Mouse (Mus musculus) lung, adult 2 months (tissue): ENCODE measurements around the gene Asb6. TPM values are rescaled to one million over a fixed set of nuclear protein-coding genes. Genes with fewer than 3 reads are reported as not detected.

ENCODE experiments used
- DNase-seq: peaks from one replicate; pipeline ENCODE4 v3.0.0; 2022
- H3K4me1 ChIP-seq: fragments of 200-500 bp; 2 replicates; pipeline ENCODE4 v1.6.1; 2011; ENCODE audit warnings: low read length; ENCODE audit not compliant: control insufficient read depth, insufficient read depth
- H3K4me3 ChIP-seq: fragments of 200-500 bp; replicated peaks from 2 replicates; pipeline ENCODE3; 2011; ENCODE audit warnings: low read depth, mild to moderate bottlenecking, control low read depth, low read length; ENCODE audit errors: extremely low read depth
- CTCF ChIP-seq: fragments of 200-500 bp; IDR thresholded peaks from 2 replicates; pipeline ENCODE4 v1.5.1; 2011; ENCODE audit warnings: mild to moderate bottlenecking, low read length, control low read depth; ENCODE audit not compliant: insufficient read depth
- POLR2A ChIP-seq: fragments of 200-500 bp; IDR thresholded peaks from 2 replicates; pipeline ENCODE4 v1.6.1; 2011; ENCODE audit warnings: low read depth, mild to moderate bottlenecking, control low read depth, low read length, borderline replicate concordance; ENCODE audit errors: extremely low read depth
- WGBS: fragments of 180-500 bp; shearing (Covaris S2); methylation state at CpG from one replicate; pipeline ENCODE4 v1.1.7; 2018; 5-methylcytosine and 5-hydroxymethylcytosine counted together
- polyA plus RNA-seq: library from polyadenylated mRNA; depleted of rRNA; stranded (reverse); fragments of >200 nt; gene quantifications from 2 replicates; pipeline ENCODE4 v1.2.3, GENCODE M21; 2012; rRNA removed

The Asb6 gene
- polyA plus RNA-seq: 42.0 and 44.8 TPM in 2 replicates

DNA sequence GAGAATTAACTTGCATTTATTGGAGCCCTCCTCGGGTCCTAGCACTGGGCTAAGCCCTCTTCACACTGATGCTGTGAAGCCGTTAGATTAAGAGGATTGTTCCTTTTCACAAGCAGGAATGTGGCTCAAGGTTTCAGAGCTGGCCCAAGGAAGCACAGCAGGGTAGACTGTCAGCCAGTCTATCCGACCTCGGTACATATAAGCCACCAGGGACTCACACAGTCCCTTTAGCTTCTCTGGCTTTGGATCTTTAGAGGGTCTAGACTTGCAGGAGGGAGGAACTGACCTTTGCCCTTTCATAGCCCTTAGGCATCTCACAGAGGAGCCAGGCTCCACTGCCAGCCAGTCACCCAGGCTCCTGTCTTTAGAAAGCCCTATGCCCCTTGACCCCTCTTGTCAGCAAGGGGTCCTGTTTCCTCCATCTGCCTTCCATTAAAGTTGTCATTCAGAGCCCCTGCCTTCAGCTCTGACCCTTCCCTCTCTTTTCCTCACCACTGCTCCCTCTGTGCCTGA, at the start of gene Asb6:
Asb6 (minus strand) TSS at position 51 of the 513 bp plus-strand sequence.
- TF ChIP-seq POLR2A: no peak
- no peak for TF ChIP-seq CTCF
- DNase-seq: no peak
- 42% methylated on average over 4 of the region's 4 CpGs for WGBS
- Histone ChIP-seq H3K4me3 (no peak within 1 kb of the TSS), H3K4me1 (peaks cover 7% of the 10 kb centered on the region)

DNA sequence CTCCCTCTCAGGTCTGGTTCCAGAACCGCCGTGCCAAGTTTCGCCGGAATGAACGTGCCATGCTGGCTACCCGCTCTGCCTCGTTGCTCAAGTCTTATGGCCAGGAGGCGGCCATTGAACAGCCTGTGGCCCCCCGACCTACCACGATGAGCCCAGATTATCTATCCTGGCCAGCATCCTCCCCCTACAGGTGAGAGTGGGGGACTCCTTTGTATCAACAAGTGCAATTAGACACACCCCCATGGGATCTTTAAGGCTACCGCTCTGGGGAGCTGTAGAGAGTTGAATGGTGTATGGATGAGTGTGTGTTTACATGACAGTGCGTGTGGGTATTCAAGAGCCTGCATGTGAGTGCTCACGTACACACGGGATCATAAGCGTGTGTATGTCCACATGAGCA, 49.3 kb upstream of the Asb6 start:
- 92% methylated on average over 15 of the region's 15 CpGs for WGBS
- H3K4me1 ChIP-seq: no peaks in the 10 kb centered on the region
- DNase-seq: no peak
- no peak overlapping the region for H3K4me3 ChIP-seq
- TF ChIP-seq CTCF (no peak), POLR2A (no peak)

DNA sequence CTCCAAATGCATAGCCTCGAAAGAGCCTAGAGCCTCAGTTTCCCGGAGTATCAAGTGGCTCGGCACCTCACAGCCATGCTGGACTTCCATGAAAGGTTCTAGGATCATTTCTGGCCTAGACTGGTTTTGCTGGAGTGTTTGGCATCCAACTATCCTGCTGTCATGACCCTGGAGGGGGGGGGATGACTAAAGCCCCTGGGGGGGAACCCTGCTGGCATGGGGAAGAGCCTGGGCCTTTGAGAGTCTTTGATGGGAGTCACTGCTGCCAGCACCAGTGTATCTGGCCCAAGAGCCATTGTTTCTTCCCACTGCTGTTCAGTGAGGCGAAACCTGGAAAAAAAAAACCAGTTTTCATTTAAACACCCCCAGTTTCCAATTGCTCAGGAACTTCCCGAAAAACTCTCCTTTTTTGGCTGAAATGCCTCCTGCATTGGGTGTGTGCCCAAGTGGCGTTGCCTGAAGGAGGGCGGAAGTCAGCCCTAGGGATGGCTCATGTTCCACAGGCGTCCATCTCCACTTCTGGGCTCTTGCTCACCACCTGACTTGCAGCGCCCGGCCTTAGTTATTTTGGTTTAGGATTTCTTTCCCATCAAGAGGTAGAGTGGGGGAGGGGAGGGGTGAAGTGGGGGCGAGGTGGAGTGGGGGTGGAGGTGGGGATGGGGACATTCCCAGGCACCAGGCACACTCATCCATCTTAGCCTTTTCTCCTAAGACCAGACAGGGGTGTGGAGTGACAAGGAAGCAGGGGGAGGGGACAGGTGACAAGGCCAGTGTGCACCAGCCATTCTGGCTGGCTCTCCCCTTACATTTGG, 45.7 kb upstream of the Asb6 start:
- WGBS: 50% methylated on average over 11 of the region's 11 CpGs
- TF ChIP-seq CTCF (no peak), POLR2A (no peak)
- DNase-seq: no peak
- Histone ChIP-seq H3K4me1 (no peaks in the 10 kb centered on the region), H3K4me3 (no peak overlapping the region)

DNA sequence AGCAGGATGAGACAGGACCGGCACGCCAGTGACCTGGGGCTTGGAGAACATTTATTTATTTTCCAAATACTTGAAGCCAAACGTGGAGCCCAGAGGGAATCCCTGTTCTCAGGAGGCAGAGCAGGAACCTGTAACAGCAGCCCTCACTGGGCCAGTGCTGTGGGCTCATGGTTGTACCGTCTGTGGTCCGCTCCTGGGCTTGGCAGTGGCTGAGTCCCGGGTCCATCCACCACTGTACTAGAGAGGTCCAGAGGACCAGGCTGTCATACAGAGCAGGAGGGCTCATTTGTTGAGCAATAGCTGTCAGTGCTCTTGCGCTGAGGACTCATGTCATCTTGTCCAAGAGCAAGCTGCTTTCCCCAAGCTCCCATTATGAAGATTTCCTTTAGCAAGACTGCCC, 45.0 kb upstream of the Asb6 start:
- WGBS: 58% methylated on average over 7 of the region's 7 CpGs
- no peaks in the 10 kb centered on the region for H3K4me1 ChIP-seq
- no peak for TF ChIP-seq POLR2A
- no peak for TF ChIP-seq CTCF
- no peak for DNase-seq
- no peak overlapping the region for H3K4me3 ChIP-seq

DNA sequence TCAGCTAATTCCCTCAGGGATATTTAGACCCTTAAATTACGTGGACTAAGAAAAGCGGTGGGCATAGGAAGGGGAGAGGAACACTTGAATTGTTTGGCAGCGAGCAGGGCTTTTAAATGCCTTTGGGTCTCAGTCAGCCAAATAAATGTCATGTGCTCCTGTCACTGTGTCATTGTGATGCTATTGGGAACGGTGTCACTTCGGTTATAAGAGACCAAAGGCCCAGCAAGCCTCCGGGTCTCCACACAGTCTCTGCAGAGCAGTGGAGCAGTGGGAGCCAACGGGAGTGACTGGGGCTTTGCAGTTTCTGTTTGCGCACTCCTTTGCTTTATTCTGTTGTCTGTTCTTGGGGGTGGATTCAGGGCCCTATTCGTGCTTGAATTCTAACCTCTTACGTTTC, 44.3 kb upstream of the Asb6 start:
- no peaks in the 10 kb centered on the region for H3K4me1 ChIP-seq
- no peak for DNase-seq
- 45% methylated on average over 10 of the region's 10 CpGs for WGBS

DNA sequence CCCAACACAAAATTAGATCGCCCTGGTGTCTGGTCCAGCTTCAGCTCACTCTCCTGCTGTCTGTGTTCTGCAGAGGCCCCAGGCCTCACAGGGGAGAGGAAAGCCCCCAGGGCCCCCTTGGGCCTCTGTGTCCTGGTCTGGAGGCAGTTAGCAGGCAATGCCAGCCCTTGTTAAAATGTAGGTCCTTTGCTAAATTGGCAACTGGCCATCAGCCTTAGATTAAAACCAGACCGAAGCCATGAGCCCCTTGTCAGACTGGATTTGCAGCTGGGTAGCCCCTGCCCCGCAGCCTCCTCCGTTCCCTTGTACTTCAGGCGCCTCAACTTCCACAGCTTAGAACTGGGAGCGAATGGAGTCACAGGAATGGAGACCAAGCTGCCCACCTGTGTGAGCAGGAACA, 42.5 kb upstream of the Asb6 start:
- H3K4me1 ChIP-seq: no peaks in the 10 kb centered on the region

More for the DNA sequence above, 44.3 kb upstream of the Asb6 start:
- H3K4me3 ChIP-seq: no peak overlapping the region
- TF ChIP-seq CTCF (no peak), POLR2A (no peak)

DNA sequence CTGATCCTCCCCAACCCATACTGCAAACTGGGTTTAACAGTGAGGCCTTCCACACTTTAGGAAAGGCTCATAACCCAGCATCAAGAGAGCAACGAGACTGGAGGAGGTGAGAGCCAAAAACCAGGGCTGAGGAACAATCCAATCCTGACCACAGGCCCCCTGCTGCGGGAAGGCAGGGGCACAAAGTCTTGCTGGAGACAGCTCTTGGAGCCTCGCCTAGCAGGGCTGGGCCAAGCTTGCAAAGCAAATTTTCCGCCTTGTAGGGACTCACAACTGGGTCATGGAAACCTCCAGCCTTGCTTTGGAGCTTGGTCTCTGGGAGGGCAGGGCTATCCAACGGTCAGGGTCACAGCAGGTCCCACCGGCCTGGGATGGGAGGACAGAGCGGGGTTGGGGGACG, 40.7 kb upstream of the Asb6 start:
- 66% methylated on average over 8 of the region's 8 CpGs for WGBS
- Histone ChIP-seq H3K4me3 (no peak overlapping the region), H3K4me1 (no peaks in the 10 kb centered on the region)
- no peak for DNase-seq
- TF ChIP-seq POLR2A: no peak
- no peak for TF ChIP-seq CTCF

More for the DNA sequence above, 42.5 kb upstream of the Asb6 start:
- H3K4me3 ChIP-seq: no peak overlapping the region
- DNase-seq: no peak
- TF ChIP-seq POLR2A (no peak), CTCF (no peak)
- 79% methylated on average over 6 of the region's 6 CpGs for WGBS

DNA sequence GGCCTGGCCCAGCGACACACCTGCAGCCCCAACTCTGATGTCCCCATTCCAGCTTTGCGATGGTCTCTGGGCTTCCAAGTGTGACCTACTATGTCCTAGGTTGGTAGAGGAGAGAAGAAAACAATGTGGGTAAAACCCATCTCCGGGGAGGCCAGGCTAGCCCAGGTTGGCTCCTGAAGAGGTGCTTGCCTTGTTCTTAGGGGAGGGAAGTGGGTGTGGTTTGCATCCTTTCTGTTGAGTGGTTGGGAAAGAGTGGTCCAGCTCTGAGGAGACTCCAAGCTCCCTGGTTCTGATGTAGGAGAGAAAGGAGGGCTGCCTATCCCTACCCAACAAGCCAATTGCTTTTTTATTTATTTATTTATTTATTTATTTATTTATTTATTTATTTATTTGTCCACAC, 35.3 kb upstream of the Asb6 start:
- DNase-seq: no peak
- 68% methylated on average over 3 of the region's 3 CpGs for WGBS
- H3K4me1 ChIP-seq: peaks cover 3% of the 10 kb centered on the region; the same call in 1 of the 2 replicates
- no peak overlapping the region for H3K4me3 ChIP-seq
- TF ChIP-seq POLR2A: no peak
- TF ChIP-seq CTCF: no peak

DNA sequence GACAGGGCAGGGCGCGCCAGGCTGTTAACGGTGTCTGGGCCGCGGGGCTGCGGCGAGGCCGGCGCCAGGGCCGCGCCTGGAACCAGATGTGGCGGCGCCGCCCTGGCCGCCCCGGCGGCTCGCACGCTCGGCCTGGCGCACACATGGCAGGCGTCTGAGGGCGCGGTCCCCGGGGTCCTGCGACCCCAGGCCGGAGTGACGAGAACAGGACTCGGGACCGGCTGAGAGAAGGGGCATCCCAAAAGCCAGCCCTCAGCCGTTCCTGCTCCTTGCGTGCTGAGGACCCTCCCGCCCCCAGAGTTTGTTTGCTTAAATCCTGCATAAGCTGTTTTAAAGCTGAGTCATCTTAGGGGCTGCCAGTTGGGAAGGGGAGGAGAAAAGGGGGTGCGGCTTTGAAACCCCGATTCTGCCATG, 34.8 kb upstream of the Asb6 start:
- no peak for TF ChIP-seq POLR2A
- no peak for TF ChIP-seq CTCF
- peaks cover 3% of the 10 kb centered on the region; the same call in 1 of the 2 replicates for H3K4me1 ChIP-seq
- peak overlapping the region; percentile 14 for H3K4me3 ChIP-seq
- no peak for DNase-seq
- 3% methylated on average over 35 of the region's 35 CpGs for WGBS

DNA sequence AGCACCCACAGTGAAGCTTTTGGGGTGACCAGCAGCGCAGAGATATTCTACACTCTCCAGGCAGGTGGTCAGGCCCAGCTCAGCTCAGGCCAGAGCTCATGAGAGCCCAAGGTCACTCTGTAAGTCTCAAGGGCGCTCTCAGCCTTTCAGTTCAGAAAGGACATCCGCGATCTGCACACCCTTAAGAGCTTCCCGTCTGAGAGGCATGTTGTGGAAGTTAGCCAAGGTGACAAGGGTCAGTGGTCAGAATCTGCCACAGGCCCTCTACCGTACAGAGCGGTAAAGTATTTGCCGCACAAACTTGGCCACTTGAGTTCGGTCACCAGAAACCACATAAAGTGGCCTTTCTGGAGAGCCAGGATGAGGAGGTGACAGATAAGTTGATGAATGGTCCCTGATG, 33.4 kb upstream of the Asb6 start:
- no peak for DNase-seq
- Histone ChIP-seq H3K4me1 (peaks cover 3% of the 10 kb centered on the region; the same call in 1 of the 2 replicates), H3K4me3 (no peak overlapping the region)
- WGBS: 44% methylated on average over 9 of the region's 9 CpGs
- TF ChIP-seq POLR2A: no peak
- no peak for TF ChIP-seq CTCF
